Mouse (Mus musculus) lung, adult 2 months (tissue): ENCODE results near the gene Nt5c1a. TPM values are rescaled to one million over a fixed set of nuclear protein-coding genes. Genes with fewer than 3 reads are reported as not detected.
A peak's percentile ranks its signal among the peaks of the same experiment; 100 is the strongest.

Experiments
- DNase-seq: peaks from one replicate; pipeline ENCODE4 v3.0.0; 2022
- H3K4me1 ChIP-seq: fragments of 200-500 bp; 2 replicates; pipeline ENCODE4 v1.6.1; 2011; ENCODE audit warnings: low read length; ENCODE audit not compliant: control insufficient read depth, insufficient read depth
- H3K4me3 ChIP-seq: fragments of 200-500 bp; replicated peaks from 2 replicates; pipeline ENCODE3; 2011; ENCODE audit warnings: low read depth, mild to moderate bottlenecking, control low read depth, low read length; ENCODE audit errors: extremely low read depth
- CTCF ChIP-seq: fragments of 200-500 bp; IDR thresholded peaks from 2 replicates; pipeline ENCODE4 v1.5.1; 2011; ENCODE audit warnings: mild to moderate bottlenecking, low read length, control low read depth; ENCODE audit not compliant: insufficient read depth
- POLR2A ChIP-seq: fragments of 200-500 bp; IDR thresholded peaks from 2 replicates; pipeline ENCODE4 v1.6.1; 2011; ENCODE audit warnings: low read depth, mild to moderate bottlenecking, control low read depth, low read length, borderline replicate concordance; ENCODE audit errors: extremely low read depth
- WGBS: fragments of 180-500 bp; shearing (Covaris S2); methylation state at CpG from one replicate; pipeline ENCODE4 v1.1.7; 2018; 5-methylcytosine and 5-hydroxymethylcytosine counted together
- polyA plus RNA-seq: library from polyadenylated mRNA; depleted of rRNA; stranded (reverse); fragments of >200 nt; gene quantifications from 2 replicates; pipeline ENCODE4 v1.2.3, GENCODE M21; 2012; rRNA removed

Nt5c1a gene
- polyA plus RNA-seq, 1 experiment = 0.77 TPM

DNA sequence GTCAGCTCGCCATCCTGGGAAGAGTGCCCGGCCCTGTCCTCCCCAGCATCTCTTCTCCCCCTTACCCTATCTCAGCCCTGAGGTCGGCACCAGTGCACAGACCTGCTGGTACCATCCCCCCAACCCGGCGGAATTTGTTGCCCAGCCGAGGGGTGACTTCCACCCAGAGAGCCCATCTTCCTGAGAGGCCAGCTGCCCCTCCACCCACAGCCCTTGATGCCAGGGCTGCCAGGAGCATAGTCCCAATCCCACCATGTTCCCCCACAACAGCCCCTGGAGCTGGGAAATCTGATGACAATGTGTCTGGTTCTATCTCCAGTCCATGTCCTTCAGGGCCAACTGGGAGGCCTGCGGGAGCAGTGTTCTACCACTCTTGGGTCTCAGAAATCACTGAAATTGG, 44.9 kb downstream of the Nt5c1a start:
- 74% methylated on average over 7 of the region's 7 CpGs for WGBS
- no peaks in the 10 kb centered on the region; the same call in 1 of the 2 replicates for H3K4me1 ChIP-seq
- no peak for TF ChIP-seq CTCF
- no peak for TF ChIP-seq POLR2A
- H3K4me3 ChIP-seq = no peak overlapping the region
- DNase-seq = no peak

DNA sequence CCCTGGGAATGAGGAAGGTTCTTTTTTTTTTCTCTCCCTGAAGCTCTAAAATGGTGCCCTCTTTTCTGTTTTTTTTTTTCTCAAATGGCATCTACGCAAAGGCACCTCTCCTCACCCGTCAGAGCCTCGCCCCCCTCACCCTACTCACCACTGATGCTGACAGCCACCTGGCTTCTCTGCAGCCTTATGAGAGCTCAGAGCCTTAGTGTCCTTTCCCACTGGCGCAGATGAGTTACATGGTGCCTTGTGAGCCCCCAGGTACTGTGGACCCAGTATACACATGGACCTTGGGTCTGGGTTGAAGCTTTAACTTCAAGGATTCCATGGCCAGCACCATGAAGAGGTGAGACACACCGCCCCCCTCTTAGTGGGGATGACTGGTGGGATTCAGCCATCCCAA, 45.3 kb downstream of the Nt5c1a start:
- DNase-seq = no peak

DNA sequence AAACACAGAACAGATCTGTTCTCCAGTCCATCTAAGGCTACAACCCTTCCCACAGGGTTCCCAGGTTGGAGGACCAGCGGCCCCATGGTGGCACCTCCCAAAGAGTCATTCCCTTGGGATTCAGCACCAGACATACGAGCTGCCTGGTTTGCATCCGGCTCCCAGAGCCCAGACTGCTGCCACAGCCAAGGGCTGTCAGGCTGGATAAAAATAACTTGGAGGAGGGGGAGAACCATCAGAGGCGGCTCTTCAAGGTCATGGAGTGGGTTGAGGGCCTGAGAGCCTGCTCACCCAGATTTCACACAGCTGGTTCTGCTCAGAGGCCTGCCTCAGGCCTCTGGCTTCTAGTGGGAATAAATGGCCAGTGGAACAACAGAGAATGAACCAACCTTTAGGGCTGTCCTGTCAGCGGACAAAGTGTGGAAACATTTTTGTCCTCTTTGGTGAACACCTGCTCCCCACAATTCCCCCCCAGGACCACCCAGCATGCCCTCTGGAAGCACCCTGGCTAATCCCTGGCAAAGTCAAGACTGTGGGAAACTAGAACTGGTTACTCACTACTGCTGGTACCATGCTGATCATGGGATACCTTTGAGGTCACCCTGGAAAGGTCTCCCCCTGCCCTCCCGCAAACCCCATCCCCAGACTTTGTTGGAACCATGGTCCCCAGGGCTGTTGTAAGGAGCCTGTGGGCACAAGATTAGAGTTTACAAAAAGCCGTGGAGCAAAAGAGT, 46.0 kb downstream of the Nt5c1a start:
- Histone ChIP-seq H3K4me3 (no peak overlapping the region), H3K4me1 (peaks cover 2% of the 10 kb centered on the region; the same call in 1 of the 2 replicates)
- 38% methylated on average over 7 of the region's 7 CpGs for WGBS
- no peak for DNase-seq
- TF ChIP-seq CTCF (no peak), POLR2A (no peak)

More for the DNA sequence above, 45.3 kb downstream of the Nt5c1a start:
- 86% methylated on average over 5 of the region's 5 CpGs for WGBS
- H3K4me1 ChIP-seq = peaks cover under 1% of the 10 kb centered on the region; the same call in 1 of the 2 replicates
- no peak overlapping the region for H3K4me3 ChIP-seq
- TF ChIP-seq CTCF (no peak), POLR2A (no peak)

DNA sequence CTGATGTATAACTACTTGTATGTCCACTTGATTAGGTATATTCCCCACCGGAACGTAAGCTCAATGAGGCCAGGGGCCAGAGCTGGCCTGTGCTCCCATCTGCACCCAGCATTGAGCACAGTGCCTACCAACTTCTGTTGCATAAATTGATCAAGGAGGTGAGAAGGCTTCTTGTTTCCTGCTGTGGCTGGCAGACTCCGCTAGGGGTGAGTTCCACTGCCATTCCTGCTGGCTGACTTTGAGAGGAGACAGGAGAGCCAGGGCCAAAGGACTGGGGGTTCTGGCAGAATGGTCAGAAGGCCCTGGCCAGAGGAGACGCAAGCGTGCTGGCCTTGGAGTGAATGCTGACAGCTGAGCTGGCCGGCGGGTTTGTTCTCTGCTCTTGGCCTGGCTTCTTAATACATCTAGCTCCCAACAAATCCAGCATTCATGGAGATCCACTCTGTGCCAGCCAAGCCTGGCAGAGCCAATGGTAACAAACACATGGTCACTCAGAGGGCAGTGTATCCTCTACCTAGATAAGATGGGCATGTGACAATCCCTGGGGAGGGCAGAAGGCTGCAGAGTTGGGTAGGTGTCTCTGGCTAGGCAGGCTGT, 47.8 kb downstream of the Nt5c1a start:
- Histone ChIP-seq H3K4me3 (no peak overlapping the region), H3K4me1 (peaks cover 2% of the 10 kb centered on the region; the same call in 1 of the 2 replicates)
- TF ChIP-seq POLR2A (no peak), CTCF (no peak)
- no peak for DNase-seq
- WGBS = 48% methylated on average over 7 of the region's 7 CpGs

DNA sequence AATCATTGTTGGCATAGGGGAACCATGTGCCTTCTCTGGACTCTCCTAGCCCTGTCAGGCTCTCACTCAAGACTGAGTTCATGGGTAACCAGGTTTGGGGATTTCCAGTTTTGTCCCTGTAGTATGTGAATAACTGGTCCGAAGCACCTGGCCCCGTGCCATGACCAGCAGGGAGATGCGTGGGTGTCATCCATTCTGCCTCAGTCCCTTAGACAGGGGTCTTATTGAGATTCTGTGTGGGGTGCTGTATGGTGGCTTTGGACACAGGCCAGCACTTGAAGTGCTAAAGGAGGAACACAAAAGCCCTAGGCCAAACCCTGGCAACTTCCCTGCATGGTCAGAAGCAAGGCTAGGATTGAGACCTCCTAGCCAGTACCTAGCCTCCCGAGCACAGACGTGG, 50.9 kb downstream of the Nt5c1a start:
- no peak for DNase-seq
- TF ChIP-seq POLR2A (no peak), CTCF (no peak)
- no peak overlapping the region for H3K4me3 ChIP-seq
- H3K4me1 ChIP-seq = peaks cover 2% of the 10 kb centered on the region; the same call in 1 of the 2 replicates
- WGBS = 69% methylated on average over 5 of the region's 5 CpGs

DNA sequence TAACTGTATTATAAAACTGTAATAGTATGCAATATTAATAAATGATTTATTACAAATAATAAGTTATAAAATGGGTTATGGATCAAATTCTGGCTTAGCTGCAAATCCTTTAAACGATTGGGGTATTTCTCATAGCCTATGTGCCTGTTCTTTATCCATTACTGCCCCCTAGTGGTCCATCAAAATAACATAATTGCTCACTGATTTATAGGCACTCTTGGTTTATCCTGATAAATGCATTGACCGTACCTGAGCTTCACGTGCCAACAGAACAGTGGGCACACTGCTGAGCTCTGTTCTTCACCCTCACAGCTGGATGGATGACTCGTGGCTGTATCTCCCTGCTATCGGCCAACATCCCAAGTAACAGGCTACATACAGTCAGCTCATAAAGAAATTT, 53.3 kb downstream of the Nt5c1a start:
- DNase-seq = no peak
- 14% methylated on average over 5 of the region's 5 CpGs for WGBS
- TF ChIP-seq POLR2A (no peak), CTCF (peak; percentile 39; the same call in 1 of the 2 replicates)

DNA sequence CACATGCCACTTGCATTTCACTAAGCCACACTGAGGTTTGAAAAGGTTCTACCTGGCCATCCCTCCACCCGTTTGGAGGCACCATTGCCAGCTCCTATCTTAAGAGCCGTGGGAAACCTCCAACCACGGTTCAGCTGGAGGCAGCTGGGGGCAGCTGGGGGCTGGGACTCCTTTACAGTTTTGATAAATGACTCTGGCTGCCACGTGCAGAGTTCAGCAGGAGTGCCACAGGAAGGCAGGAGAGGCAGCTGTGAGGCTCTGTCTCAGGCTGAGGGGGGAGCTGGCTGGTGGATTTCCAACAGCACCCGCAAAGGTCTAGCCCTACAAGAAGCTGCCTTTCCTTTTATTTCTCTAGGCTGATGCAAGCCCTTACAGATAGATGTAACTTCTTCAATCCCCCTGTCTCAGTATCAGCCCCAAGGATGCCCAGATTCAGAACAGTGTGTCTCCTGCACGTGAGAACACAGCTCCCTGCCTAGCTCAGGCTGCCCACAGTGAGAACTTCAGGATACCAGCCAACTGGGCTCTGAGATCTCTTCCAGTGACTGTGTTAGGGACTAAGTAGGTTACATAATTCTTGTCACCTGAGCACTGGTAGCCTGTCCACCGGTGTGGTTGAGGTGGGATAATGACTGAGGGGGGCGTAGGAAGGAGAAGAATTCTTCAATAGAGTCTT, 58.9 kb downstream of the Nt5c1a start:
- no peaks in the 10 kb centered on the region for H3K4me1 ChIP-seq
- WGBS = 29% methylated on average over 8 of the region's 8 CpGs
- H3K4me3 ChIP-seq = no peak overlapping the region
- no peak for DNase-seq
- no peak for TF ChIP-seq CTCF
- no peak for TF ChIP-seq POLR2A

More for the DNA sequence above, 53.3 kb downstream of the Nt5c1a start:
- H3K4me1 ChIP-seq = peaks cover 2% of the 10 kb centered on the region; the same call in 1 of the 2 replicates
- H3K4me3 ChIP-seq = no peak overlapping the region

DNA sequence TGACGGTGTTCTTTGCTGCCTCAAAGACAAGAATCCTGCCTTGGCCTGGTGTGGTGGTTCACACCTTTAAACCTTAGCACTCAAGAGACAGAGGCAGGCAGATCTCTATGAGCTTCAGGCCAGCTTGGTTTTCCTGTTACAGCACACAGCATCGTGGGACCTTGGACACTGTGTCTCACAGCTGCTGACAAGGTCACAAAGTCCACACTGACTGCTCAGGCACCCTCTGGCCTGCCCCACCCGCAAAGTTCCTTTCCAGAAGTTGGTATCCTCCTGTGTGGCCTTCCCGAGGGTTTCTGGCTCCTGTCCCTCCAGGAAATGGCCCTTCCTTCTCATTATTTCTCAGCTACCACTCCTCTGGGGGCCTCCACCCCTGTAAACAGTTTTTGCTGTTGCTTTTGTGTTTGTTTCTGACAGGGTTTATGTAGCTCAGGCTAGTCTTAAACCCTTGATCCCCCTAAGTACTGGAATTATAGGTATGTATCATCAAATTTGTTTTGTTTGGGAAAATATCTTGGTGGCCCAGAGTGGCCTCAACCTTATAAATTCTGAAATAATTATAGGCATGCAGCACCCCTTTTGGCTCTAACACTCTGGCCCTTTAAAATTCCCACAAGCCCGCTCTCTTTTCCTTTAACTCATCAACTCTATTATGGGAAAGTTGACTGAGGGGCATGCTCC, 60.6 kb downstream of the Nt5c1a start, which contains the start of gene Pabpc4:
Gene Pabpc4, plus strand, starts transcription at position 631 of the 681 bp plus-strand sequence.
- Histone ChIP-seq H3K4me1 (no peaks in the 10 kb centered on the region), H3K4me3 (no peak within 1 kb of the TSS)
- TF ChIP-seq CTCF (no peak), POLR2A (no peak)
- WGBS = 55% methylated on average over 5 of the region's 5 CpGs
- no peak for DNase-seq

Other genes with a start within 250 kb of the Nt5c1a start
- gene Mfsd2a, start 240.3 kb upstream of the Nt5c1a start, polyA plus RNA-seq = 7.2 and 11.3 TPM in 2 replicates
- gene Mycl, start 205.9 kb upstream of the Nt5c1a start, polyA plus RNA-seq = 8.1 and 11.7 TPM in 2 replicates
- 4.2 and 4.5 TPM in 2 replicates for gene Trit1, start 184.9 kb upstream of the Nt5c1a start, polyA plus RNA-seq
- 0.06 and 0.07 TPM in 2 replicates for gene Bmp8b, start 96.3 kb upstream of the Nt5c1a start, polyA plus RNA-seq
- gene Oxct2b, start 85.2 kb upstream of the Nt5c1a start, polyA plus RNA-seq = not detected in 2 replicates
- gene Ppie, start 61.6 kb upstream of the Nt5c1a start, polyA plus RNA-seq = 13.0 and 15.3 TPM in 2 replicates
- 2.6 and 2.8 TPM in 2 replicates for gene Hpcal4, start 18.3 kb upstream of the Nt5c1a start, polyA plus RNA-seq
- gene Heyl, start 32.1 kb downstream of the Nt5c1a start, polyA plus RNA-seq = 17.9 and 18.0 TPM in 2 replicates
- 60.3 and 65.4 TPM in 2 replicates for gene Pabpc4, start 60.8 kb downstream of the Nt5c1a start, polyA plus RNA-seq
- not detected in 2 replicates for gene Oxct2a, start 122.1 kb downstream of the Nt5c1a start, polyA plus RNA-seq
- 0.27 and 0.55 TPM in 2 replicates for gene Bmp8a, start 141.7 kb downstream of the Nt5c1a start, polyA plus RNA-seq